Mouse (Mus musculus) cerebellum, postnatal 36 days (tissue): Measurements from ENCODE around the gene Nek4.

Experiments used
- DNase-seq, 2 experiments: peaks; one replicate each; pipeline ENCODE4 v3.0.0; 2021 to 2022; ENCODE audit warnings: mixed read lengths in 2 of 2

The Nek4 gene

GRCm38 (mm10) chr14:30951154-30951825 lies at the start of gene Nek4:
Gene Nek4 (plus strand): TSS chr14:30951377.
- peak; percentile 95 to 96 for DNase-seq

GRCm38 (mm10) chr14:30902628-30903027 lies 48.5 kb upstream of the Nek4 start:
- DNase-seq = no peak

- DNase-seq = no peak
These were observed 48.1 kb upstream of the Nek4 start for GRCm38 (mm10) chr14:30903036-30903435.

GRCm38 (mm10) chr14:30904307-30904706 lies 46.9 kb upstream of the Nek4 start:
- DNase-seq = no peak

GRCm38 (mm10) chr14:30906001-30906400 lies 45.2 kb upstream of the Nek4 start:
- DNase-seq = no peak

GRCm38 (mm10) chr14:30907814-30908265 lies 43.3 kb upstream of the Nek4 start:
- no peak for DNase-seq

GRCm38 (mm10) chr14:30911141-30911540 lies 40.0 kb upstream of the Nek4 start:
- no peak for DNase-seq

GRCm38 (mm10) chr14:30912641-30913040 lies 38.5 kb upstream of the Nek4 start:
- DNase-seq = no peak

- no peak for DNase-seq
These were observed 37.8 kb upstream of the Nek4 start for GRCm38 (mm10) chr14:30913404-30913803.

GRCm38 (mm10) chr14:30916516-30916915 lies 34.7 kb upstream of the Nek4 start:
- DNase-seq = no peak

- no peak for DNase-seq
These were observed 29.0 kb upstream of the Nek4 start for GRCm38 (mm10) chr14:30922053-30922670.

GRCm38 (mm10) chr14:30923375-30924105 lies 27.6 kb upstream of the Nek4 start, which contains the start of gene Itih3:
Gene Itih3 (minus strand): TSS chr14:30923760.
- peak; percentile 3 to 14 for DNase-seq

GRCm38 (mm10) chr14:30925492-30925891 lies 25.7 kb upstream of the Nek4 start:
- DNase-seq = no peak

GRCm38 (mm10) chr14:30930386-30930785 lies 20.8 kb upstream of the Nek4 start:
- DNase-seq = no peak

- DNase-seq = no peak
These were observed 17.8 kb upstream of the Nek4 start for GRCm38 (mm10) chr14:30933351-30933750.

GRCm38 (mm10) chr14:30942254-30942653 lies 8.9 kb upstream of the Nek4 start:
- no peak for DNase-seq

- DNase-seq = no peak
These were observed 8.1 kb upstream of the Nek4 start, which contains the start of gene Itih1 for GRCm38 (mm10) chr14:30943038-30943437. Gene Itih1 (minus strand): TSS chr14:30943289.

GRCm38 (mm10) chr14:30943860-30944674 lies 7.1 kb upstream of the Nek4 start:
- peak; percentile 24 to 41 for DNase-seq

GRCm38 (mm10) chr14:30944745-30945144 lies 6.4 kb upstream of the Nek4 start:
- DNase-seq = no peak

- DNase-seq = no peak
These were observed 1.2 kb upstream of the Nek4 start for GRCm38 (mm10) chr14:30949986-30950385.

GRCm38 (mm10) chr14:30958517-30958916 lies 7.3 kb downstream of the Nek4 start:
- no peak for DNase-seq

GRCm38 (mm10) chr14:30959031-30959430 lies 7.9 kb downstream of the Nek4 start:
- no peak for DNase-seq

- DNase-seq = no peak
These were observed 9.2 kb downstream of the Nek4 start for GRCm38 (mm10) chr14:30960366-30960765.
